Mouse (Mus musculus): ENCODE measurements around the gene Ear1.
"Not testable (repeated sequence)": the region's sequence is repeated elsewhere in the genome, so short reads cannot be mapped to it uniquely, and the experiment has no call there.

- not testable (repeated sequence) for TF ChIP-seq POLR2A (IDR thresholded peaks at IDR 0.05; ENCODE audit: borderline replicate concordance, control insufficient read depth, low read depth, low read length); CTCF (IDR thresholded peaks at IDR 0.05; ENCODE audit: control insufficient read depth, insufficient read depth, low read length)
Observed at GRCm38 (mm10) chr14:43875417-43875816, at the start of gene Ear1.

Measured in bone marrow, adult 2 months (tissue).